Mouse (Mus musculus) heart, postnatal 0 days (tissue): Measurements from ENCODE around the gene Gdf2. TPM values are rescaled to one million over a fixed set of nuclear protein-coding genes. Genes with fewer than 3 reads are reported as not detected.

Experiments used
- ATAC-seq: fragments of 200-750 bp; cut with Nextera tagmentation; 2 replicates; pipeline ENCODE4 v1.8.0; 2017; ENCODE audit warnings: low read depth, moderate number of reproducible peaks, moderate library complexity; ENCODE audit not compliant: insufficient read depth
- DNase-seq: peaks from one replicate; pipeline ENCODE4 v3.0.0-alpha.2; 2016; ENCODE audit warnings: low spot score
- H3K27ac ChIP-seq: fragments of 300-500 bp; sonication (generic); 2 replicates; pipeline ENCODE4 v1.5.1; 2014; ENCODE audit warnings: low read depth, mild to moderate bottlenecking
- H3K27me3 ChIP-seq: fragments of 300-500 bp; sonication (generic); 2 replicates; pipeline ENCODE4 v1.6.1; 2014; ENCODE audit warnings: low read length, mixed read lengths; ENCODE audit not compliant: control insufficient read depth, insufficient read depth
- H3K36me3 ChIP-seq: fragments of 300-500 bp; sonication (generic); replicated peaks from 2 replicates; pipeline ENCODE4 v1.6.1; 2014; ENCODE audit warnings: low read length, mixed read lengths; ENCODE audit not compliant: control insufficient read depth, insufficient read depth
- H3K4me1 ChIP-seq: fragments of 300-500 bp; sonication (generic); 2 replicates; pipeline ENCODE4 v1.6.1; 2014; ENCODE audit warnings: antibody characterized with exemption; ENCODE audit not compliant: control insufficient read depth, insufficient read depth
- H3K4me2 ChIP-seq: fragments of 300-500 bp; sonication (generic); 2 replicates; pipeline ENCODE4 v1.6.1; 2014; ENCODE audit warnings: low read depth, mild to moderate bottlenecking, low read length, moderate library complexity
- H3K4me3 ChIP-seq: fragments of 300-500 bp; sonication (generic); 2 replicates; pipeline ENCODE4 v1.5.1; 2014; ENCODE audit warnings: low read depth, low read length
- H3K9ac ChIP-seq: fragments of 300-500 bp; sonication (generic); replicated peaks from 2 replicates; pipeline ENCODE4 v1.6.1; 2014; ENCODE audit warnings: low read depth, low read length, mixed read lengths
- H3K9me3 ChIP-seq: fragments of 300-500 bp; sonication (generic); replicated peaks from 2 replicates; pipeline ENCODE4 v1.6.1; 2016; ENCODE audit warnings: low read length; ENCODE audit not compliant: control insufficient read depth
- CTCF ChIP-seq: IDR thresholded peaks from 2 replicates; pipeline ENCODE4 v1.5.1; 2016; ENCODE audit warnings: antibody characterized with exemption, control low read depth, low read depth
- EP300 ChIP-seq: IDR thresholded peaks from 2 replicates; pipeline ENCODE4 v1.6.1; 2016; ENCODE audit warnings: antibody characterized with exemption, low read depth
- WGBS: fragments of 180-500 bp; shearing (Covaris S2); extraction: QIAGEN DNeasy Blood & Tissue Kit; methylation state at CpG from one replicate; pipeline ENCODE4 v1.1.7; 2014; 5-methylcytosine and 5-hydroxymethylcytosine counted together
- polyA plus RNA-seq: library from polyadenylated mRNA; unstranded; fragments of >200 nt; fragmentation: Nextera tagmentation; extraction: Ambion mirVana; gene quantifications from 2 replicates; pipeline ENCODE4 v1.2.1, GENCODE M21; 2015
- total RNA-seq: library from RNA; depleted of rRNA; stranded (reverse); fragments of >200 nt; gene quantifications from 2 replicates; pipeline ENCODE4 v1.2.3, GENCODE M21; 2014; ENCODE audit warnings: low replicate concordance

Gene Gdf2
- total and polyA plus RNA-seq, 2 experiments from 2014 or later, result 0.27 to 3.0 TPM

GRCm38 (mm10) chr14:33942222-33942621 lies 1.4 kb downstream of the Gdf2 start:
- H3K4me2 ChIP-seq, result no peak overlapping the region
- no peak overlapping the region for H3K9ac ChIP-seq
- H3K4me1 ChIP-seq, result no peaks in the 10 kb centered on the region
- TF ChIP-seq EP300, result no peak
- no peak for DNase-seq
- 0 out of 2 replicates have a peak, but pooled peaks cover 2% of the 10 kb centered on the region for H3K27me3 ChIP-seq
- no peak for ATAC-seq
- H3K36me3 ChIP-seq, result no peaks in the 10 kb centered on the region
- H3K9me3 ChIP-seq, result no peaks in the 10 kb centered on the region
- WGBS, result 71% methylated on average over 5 of the region's 5 CpGs
- no peak overlapping the region for H3K4me3 ChIP-seq
- no peak overlapping the region for H3K27ac ChIP-seq

- WGBS, result 71% methylated on average over 6 of the region's 6 CpGs
Measured at GRCm38 (mm10) chr14:33946125-33946524, 5.3 kb downstream of the Gdf2 start.

GRCm38 (mm10) chr14:33952233-33952981 lies 11.6 kb downstream of the Gdf2 start:
- no peaks in the 10 kb centered on the region for H3K27me3 ChIP-seq
- no peak for ATAC-seq
- 54% methylated on average over 6 of the region's 6 CpGs for WGBS
- H3K9ac ChIP-seq, result no peak overlapping the region
- no peak for DNase-seq
- H3K27ac ChIP-seq, result no peak overlapping the region
- TF ChIP-seq EP300, result no peak
- H3K4me2 ChIP-seq, result no peak overlapping the region
- H3K9me3 ChIP-seq, result no peaks in the 10 kb centered on the region
- H3K36me3 ChIP-seq, result no peaks in the 10 kb centered on the region
- no peaks in the 10 kb centered on the region for H3K4me1 ChIP-seq
- H3K4me3 ChIP-seq, result no peak overlapping the region

More at GRCm38 (mm10) chr14:33946125-33946524, 5.3 kb downstream of the Gdf2 start:
- Histone ChIP-seq H3K36me3 (no peaks in the 10 kb centered on the region), H3K27ac (no peak overlapping the region), H3K4me3 (no peak overlapping the region), H3K9ac (no peak overlapping the region), H3K4me1 (no peaks in the 10 kb centered on the region), H3K27me3 (no peaks in the 10 kb centered on the region), H3K9me3 (no peaks in the 10 kb centered on the region), H3K4me2 (no peak overlapping the region)
- DNase-seq (no peak), ATAC-seq (no peak)
- TF ChIP-seq CTCF (no peak), EP300 (no peak)

DNA sequence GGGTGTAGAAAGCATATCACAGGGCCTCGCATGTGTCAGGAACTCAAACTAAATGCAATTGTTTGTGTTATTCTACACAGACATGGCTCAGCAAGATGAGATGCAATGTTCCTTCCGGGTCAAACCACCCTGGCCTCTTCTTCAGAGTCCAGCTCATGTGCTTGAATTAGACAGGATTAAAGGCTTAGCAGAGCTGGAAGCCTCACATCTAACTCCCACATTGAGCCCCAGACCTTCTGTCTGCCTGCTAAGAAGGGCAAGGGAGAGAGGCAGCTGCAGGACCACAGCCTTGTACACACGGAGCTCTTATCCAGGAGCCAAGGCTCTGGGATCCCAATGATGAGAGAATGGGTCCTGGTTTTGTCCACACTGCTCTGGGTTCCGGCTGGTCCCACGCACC lies 12.9 kb downstream of the Gdf2 start, which contains the start of gene Rbp3:
Gene Rbp3, plus strand, starts transcription at position 243 of the 400 bp plus-strand sequence.
- H3K9ac ChIP-seq, result no peak within 1 kb of the TSS
- no peak within 1 kb of the TSS for H3K27ac ChIP-seq
- H3K36me3 ChIP-seq, result no peaks in the 10 kb centered on the region
- 78% methylated on average over 5 of the region's 5 CpGs for WGBS
- DNase-seq, result no peak
- H3K4me3 ChIP-seq, result no peak within 1 kb of the TSS
- no peaks in the 10 kb centered on the region for H3K9me3 ChIP-seq
- TF ChIP-seq CTCF, result no peak
- TF ChIP-seq EP300, result no peak
- H3K4me2 ChIP-seq, result no peak within 1 kb of the TSS
- no peaks in the 10 kb centered on the region for H3K27me3 ChIP-seq
- ATAC-seq, result no peak
- H3K4me1 ChIP-seq, result no peaks in the 10 kb centered on the region

- H3K4me1 ChIP-seq, result no peaks in the 10 kb centered on the region
- DNase-seq (no peak), ATAC-seq (no peak)
- no peaks in the 10 kb centered on the region for H3K36me3 ChIP-seq
- no peak overlapping the region for H3K4me2 ChIP-seq
- H3K27me3 ChIP-seq, result no peaks in the 10 kb centered on the region
- H3K9ac ChIP-seq, result no peak overlapping the region
- H3K9me3 ChIP-seq, result no peaks in the 10 kb centered on the region
- WGBS, result 69% methylated on average over 13 of the region's 13 CpGs
- TF ChIP-seq EP300, result no peak
- TF ChIP-seq CTCF, result no peak
- H3K27ac ChIP-seq, result no peak overlapping the region
- H3K4me3 ChIP-seq, result no peak overlapping the region
Measured at GRCm38 (mm10) chr14:33956055-33956454, 15.2 kb downstream of the Gdf2 start.

- Histone ChIP-seq H3K27me3 (no peaks in the 10 kb centered on the region), H3K9ac (no peak overlapping the region), H3K4me2 (no peak overlapping the region), H3K4me1 (no peaks in the 10 kb centered on the region), H3K27ac (no peak overlapping the region), H3K9me3 (no peaks in the 10 kb centered on the region), H3K4me3 (no peak overlapping the region), H3K36me3 (no peaks in the 10 kb centered on the region)
- WGBS, result 54% methylated on average over 4 of the region's 4 CpGs
- no peak for DNase-seq
- ATAC-seq, result no peak
- no peak for TF ChIP-seq CTCF
- no peak for TF ChIP-seq EP300
Measured at GRCm38 (mm10) chr14:33958186-33958585, 17.3 kb downstream of the Gdf2 start.
